Mouse (Mus musculus): ENCODE measurements at regions not wholly inside any gene's neighbourhood (a gene's known extent, or its start where the extent isn't known, plus 50 kb on each side); places are given as distances from the start of the nearest gene placed in this dataset.

DNA sequence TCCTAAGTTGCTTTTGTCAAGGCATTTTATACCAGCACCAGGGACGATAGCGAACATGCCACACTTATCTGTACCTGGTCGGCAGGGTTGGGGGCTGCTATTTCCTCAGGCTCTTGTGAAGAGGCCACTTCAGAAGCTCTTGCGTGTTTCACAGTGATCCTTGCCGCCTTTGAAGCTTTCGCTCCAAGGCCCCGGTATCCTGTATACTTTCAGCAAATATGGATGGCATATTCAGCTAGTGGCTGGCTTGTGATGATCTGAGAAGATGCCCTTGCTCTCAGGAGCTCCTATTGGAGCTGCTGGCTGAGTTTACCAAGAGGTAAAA lies 186.8 kb downstream of the 1810013L24Rik start:
- in situ Hi-C loops (cut with MboI; ENCODE audit: low sequenced_read_pairs in 2 of 2, unreplicated experiment in 2 of 2), result no loop called here
- H3K36me3 ChIP-seq (ENCODE audit: control insufficient read depth, insufficient read depth, low read length, poor library complexity, severe bottlenecking), result no peaks in the 10 kb centered on the region
- no peak overlapping the region; the same call in 1 of the 2 replicates for H3K9ac ChIP-seq (ENCODE audit: insufficient read depth, low read depth, low read length, poor library complexity, severe bottlenecking)
- H3K27ac ChIP-seq (ENCODE audit: insufficient read depth, low read depth, low read length, poor library complexity, severe bottlenecking), result peak overlapping the region; percentile 29; the same call in 1 of the 2 replicates
- peaks cover 0 to 3% of the 10 kb centered on the region in 2 experiments; a peak in 2 of 4 replicates for H3K4me1 ChIP-seq (ENCODE audit: control insufficient read depth in 2 of 2, insufficient read depth in 2 of 2, low read length in 2 of 2, poor library complexity in 1 of 2)
- DNase-seq (ENCODE audit: low read depth, low spot score), result no peak
- 0 out of 4 replicates have a peak overlapping the region, but pooled peaks of 1 of the 2 experiments have one; percentile 7 for H3K4me3 ChIP-seq (ENCODE audit: insufficient read depth in 1 of 2, low read depth in 1 of 2, low read length in 2 of 2, poor library complexity in 1 of 2, severe bottlenecking in 1 of 2)
- TF ChIP-seq ZC3H11A (IDR thresholded peaks at IDR 0.05; ENCODE audit: borderline replicate concordance, low read depth, low read length) (no peak), ZNF384 (IDR thresholded peaks at IDR 0.05; ENCODE audit: low read depth, low read length) (no peak), MAFK (IDR thresholded peaks at IDR 0.05; ENCODE audit: insufficient read depth, low read depth, low read length) (no peak), HCFC1 (IDR thresholded peaks at IDR 0.05; ENCODE audit: borderline replicate concordance, insufficient read depth, low read length) (no peak), CHD2 (IDR thresholded peaks at IDR 0.05; ENCODE audit: low read depth, low read length) (no peak)
- H3K9me3 ChIP-seq (ENCODE audit: control insufficient read depth, insufficient read depth, low read depth, low read length), result no peaks in the 10 kb centered on the region

DNA sequence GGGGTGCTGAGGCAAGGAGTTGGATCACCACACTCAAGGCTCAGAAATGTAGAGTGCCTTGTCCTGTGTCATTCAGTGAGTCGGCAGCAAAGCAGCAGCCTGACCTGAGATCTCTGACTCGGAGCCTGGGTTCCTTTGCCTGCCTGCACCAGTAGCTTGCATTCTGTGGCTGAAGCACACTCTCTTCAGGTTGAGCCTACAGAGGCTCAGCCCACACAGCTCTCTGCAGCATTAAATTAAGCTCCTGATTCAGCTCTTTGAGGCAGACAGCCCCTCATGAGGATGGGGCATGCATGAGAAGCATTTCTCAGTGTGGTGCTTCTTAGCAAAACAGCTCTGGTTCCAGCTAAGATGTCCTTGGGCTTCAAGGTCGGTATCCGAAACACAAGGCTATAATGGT lies 200.8 kb downstream of the 1810013L24Rik start:
- Histone ChIP-seq H3K27ac (ENCODE audit: insufficient read depth, low read depth, low read length, poor library complexity, severe bottlenecking) (no peak overlapping the region), H3K36me3 (ENCODE audit: control insufficient read depth, insufficient read depth, low read length, poor library complexity, severe bottlenecking) (no peaks in the 10 kb centered on the region), H3K4me1 (ENCODE audit: control insufficient read depth in 2 of 2, insufficient read depth in 2 of 2, low read length in 2 of 2, poor library complexity in 1 of 2) (peaks cover 0 to 2% of the 10 kb centered on the region in 2 experiments; a peak in 1 of 4 replicates), H3K9ac (ENCODE audit: insufficient read depth, low read depth, low read length, poor library complexity, severe bottlenecking) (no peak overlapping the region), H3K9me3 (ENCODE audit: control insufficient read depth, insufficient read depth, low read depth, low read length) (no peaks in the 10 kb centered on the region), H3K4me3 (ENCODE audit: insufficient read depth in 1 of 2, low read depth in 1 of 2, low read length in 2 of 2, poor library complexity in 1 of 2, severe bottlenecking in 1 of 2) (no peak overlapping the region)
- in situ Hi-C loops (cut with MboI; ENCODE audit: low sequenced_read_pairs in 2 of 2, unreplicated experiment in 2 of 2), result no loop called here
- TF ChIP-seq MAFK (IDR thresholded peaks at IDR 0.05; ENCODE audit: insufficient read depth, low read depth, low read length) (no peak), CHD2 (IDR thresholded peaks at IDR 0.05; ENCODE audit: low read depth, low read length) (no peak), ZC3H11A (IDR thresholded peaks at IDR 0.05; ENCODE audit: borderline replicate concordance, low read depth, low read length) (no peak), ZNF384 (IDR thresholded peaks at IDR 0.05; ENCODE audit: low read depth, low read length) (no peak), HCFC1 (IDR thresholded peaks at IDR 0.05; ENCODE audit: borderline replicate concordance, insufficient read depth, low read length) (no peak)
- no peak for DNase-seq (ENCODE audit: low read depth, low spot score)

DNA sequence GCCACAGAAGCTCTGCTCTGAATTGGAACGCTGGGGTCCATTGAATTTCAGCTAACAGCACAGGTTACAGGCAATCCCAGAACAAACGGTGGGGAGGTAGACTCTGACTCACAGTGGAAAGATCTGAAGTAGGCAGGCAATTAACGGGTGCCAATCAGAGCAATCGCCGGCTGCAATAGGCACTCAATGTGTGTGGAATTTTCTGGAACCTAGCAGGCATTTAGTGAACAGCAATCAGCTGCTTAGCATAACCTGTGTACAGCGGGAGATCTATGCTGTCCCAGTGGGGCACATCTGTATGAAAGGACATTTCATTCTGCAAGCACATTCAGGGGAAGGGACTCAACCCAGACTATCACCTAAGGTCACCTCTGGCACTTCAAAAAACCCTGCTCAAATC lies 213.4 kb downstream of the 1810013L24Rik start:
- no peak for TF ChIP-seq CHD2 (IDR thresholded peaks at IDR 0.05; ENCODE audit: low read depth, low read length)
- no peak for TF ChIP-seq MAFK (IDR thresholded peaks at IDR 0.05; ENCODE audit: insufficient read depth, low read depth, low read length)
- no peak for TF ChIP-seq ZC3H11A (IDR thresholded peaks at IDR 0.05; ENCODE audit: borderline replicate concordance, low read depth, low read length)
- no peak for TF ChIP-seq HCFC1 (IDR thresholded peaks at IDR 0.05; ENCODE audit: borderline replicate concordance, insufficient read depth, low read length)
- no peak for TF ChIP-seq ZNF384 (IDR thresholded peaks at IDR 0.05; ENCODE audit: low read depth, low read length)
- H3K4me3 ChIP-seq (ENCODE audit: insufficient read depth in 1 of 2, low read depth in 1 of 2, low read length in 2 of 2, poor library complexity in 1 of 2, severe bottlenecking in 1 of 2), result no peak overlapping the region
- in situ Hi-C loops (cut with MboI; ENCODE audit: low sequenced_read_pairs in 2 of 2, unreplicated experiment in 2 of 2), result no loop called here
- H3K36me3 ChIP-seq (ENCODE audit: control insufficient read depth, insufficient read depth, low read length, poor library complexity, severe bottlenecking), result no peaks in the 10 kb centered on the region
- H3K27ac ChIP-seq (ENCODE audit: insufficient read depth, low read depth, low read length, poor library complexity, severe bottlenecking), result no peak overlapping the region
- H3K9me3 ChIP-seq (ENCODE audit: control insufficient read depth, insufficient read depth, low read depth, low read length), result no peaks in the 10 kb centered on the region
- peaks cover 0 to 6% of the 10 kb centered on the region in 2 experiments; a peak in 1 of 4 replicates for H3K4me1 ChIP-seq (ENCODE audit: control insufficient read depth in 2 of 2, insufficient read depth in 2 of 2, low read length in 2 of 2, poor library complexity in 1 of 2)
- no peak overlapping the region for H3K9ac ChIP-seq (ENCODE audit: insufficient read depth, low read depth, low read length, poor library complexity, severe bottlenecking)
- no peak for DNase-seq (ENCODE audit: low read depth, low spot score)

DNA sequence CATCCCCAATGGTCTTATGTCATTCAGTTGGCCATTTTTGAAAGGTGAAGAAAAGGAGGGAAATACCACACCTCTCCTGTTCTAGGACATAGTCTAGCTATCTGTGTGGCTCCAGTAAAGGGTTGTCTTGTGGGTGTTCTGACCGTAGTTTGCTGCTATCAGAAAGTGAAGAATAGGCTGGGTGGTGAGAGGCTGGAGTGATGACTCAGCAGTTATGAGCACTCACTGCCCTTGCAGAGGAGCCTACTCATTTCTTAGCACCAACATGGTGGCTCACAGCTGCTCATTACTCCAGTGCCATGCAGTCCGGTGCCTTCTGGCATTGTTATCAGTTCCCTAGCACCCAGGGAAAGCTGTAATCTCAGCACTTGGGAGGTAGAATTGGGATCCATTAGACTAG lies 217.0 kb downstream of the 1810013L24Rik start:
- no peaks in the 10 kb centered on the region for H3K36me3 ChIP-seq (ENCODE audit: control insufficient read depth, insufficient read depth, low read length, poor library complexity, severe bottlenecking)
- in situ Hi-C loops (cut with MboI; ENCODE audit: low sequenced_read_pairs in 2 of 2, unreplicated experiment in 2 of 2), result no loop called here
- H3K4me1 ChIP-seq (ENCODE audit: control insufficient read depth in 2 of 2, insufficient read depth in 2 of 2, low read length in 2 of 2, poor library complexity in 1 of 2), result 0 out of 4 replicates have a peak, but pooled peaks cover 0 to 3% of the 10 kb centered on the region in 2 experiments
- H3K9me3 ChIP-seq (ENCODE audit: control insufficient read depth, insufficient read depth, low read depth, low read length), result no peaks in the 10 kb centered on the region
- no peak overlapping the region for H3K4me3 ChIP-seq (ENCODE audit: insufficient read depth in 1 of 2, low read depth in 1 of 2, low read length in 2 of 2, poor library complexity in 1 of 2, severe bottlenecking in 1 of 2)
- H3K27ac ChIP-seq (ENCODE audit: insufficient read depth, low read depth, low read length, poor library complexity, severe bottlenecking), result no peak overlapping the region
- no peak for DNase-seq (ENCODE audit: low read depth, low spot score)
- TF ChIP-seq ZNF384 (IDR thresholded peaks at IDR 0.05; ENCODE audit: low read depth, low read length), result no peak
- no peak for TF ChIP-seq ZC3H11A (IDR thresholded peaks at IDR 0.05; ENCODE audit: borderline replicate concordance, low read depth, low read length)
- peak; percentile 88 for TF ChIP-seq MAFK (IDR thresholded peaks at IDR 0.05; ENCODE audit: insufficient read depth, low read depth, low read length)
- no peak overlapping the region for H3K9ac ChIP-seq (ENCODE audit: insufficient read depth, low read depth, low read length, poor library complexity, severe bottlenecking)

DNA sequence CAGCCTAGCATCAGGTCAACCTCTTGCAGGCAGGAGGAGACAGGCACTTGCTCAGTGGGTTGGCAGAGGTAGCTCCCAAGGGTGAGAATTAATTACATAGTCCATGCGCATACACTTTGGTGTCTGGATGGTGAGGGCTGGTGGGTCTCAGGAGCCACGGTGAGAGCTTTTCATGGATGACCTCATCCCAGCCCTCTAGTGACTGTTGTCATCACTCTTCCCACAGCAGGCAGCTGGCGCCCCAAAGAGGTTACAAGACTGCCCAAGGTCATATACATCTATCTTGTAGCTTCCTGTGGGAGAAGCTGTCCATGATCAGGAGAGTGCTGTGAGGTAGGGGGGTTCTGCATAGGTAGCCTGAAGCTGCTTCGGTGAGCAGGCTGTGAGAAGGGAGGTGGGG lies 224.5 kb downstream of the 1810013L24Rik start:
- no peak overlapping the region for H3K9ac ChIP-seq (ENCODE audit: insufficient read depth, low read depth, low read length, poor library complexity, severe bottlenecking)
- no peak for TF ChIP-seq ZNF384 (IDR thresholded peaks at IDR 0.05; ENCODE audit: low read depth, low read length)
- TF ChIP-seq HCFC1 (IDR thresholded peaks at IDR 0.05; ENCODE audit: borderline replicate concordance, insufficient read depth, low read length), result no peak
- TF ChIP-seq ZC3H11A (IDR thresholded peaks at IDR 0.05; ENCODE audit: borderline replicate concordance, low read depth, low read length), result no peak
- TF ChIP-seq MAFK (IDR thresholded peaks at IDR 0.05; ENCODE audit: insufficient read depth, low read depth, low read length), result no peak
- no peak for TF ChIP-seq CHD2 (IDR thresholded peaks at IDR 0.05; ENCODE audit: low read depth, low read length)
- no peak overlapping the region for H3K4me3 ChIP-seq (ENCODE audit: insufficient read depth in 1 of 2, low read depth in 1 of 2, low read length in 2 of 2, poor library complexity in 1 of 2, severe bottlenecking in 1 of 2)
- in situ Hi-C loops (cut with MboI; ENCODE audit: low sequenced_read_pairs in 2 of 2, unreplicated experiment in 2 of 2), result no loop called here
- H3K36me3 ChIP-seq (ENCODE audit: control insufficient read depth, insufficient read depth, low read length, poor library complexity, severe bottlenecking), result no peaks in the 10 kb centered on the region
- no peak overlapping the region for H3K27ac ChIP-seq (ENCODE audit: insufficient read depth, low read depth, low read length, poor library complexity, severe bottlenecking)
- no peaks in the 10 kb centered on the region for H3K9me3 ChIP-seq (ENCODE audit: control insufficient read depth, insufficient read depth, low read depth, low read length)
- H3K4me1 ChIP-seq (ENCODE audit: control insufficient read depth in 2 of 2, insufficient read depth in 2 of 2, low read length in 2 of 2, poor library complexity in 1 of 2), result no peaks in the 10 kb centered on the region
- DNase-seq (ENCODE audit: low read depth, low spot score), result no peak

Measured in ES-E14 (cell line).